Mouse (Mus musculus): ENCODE results near the gene Gm26741. TPM values are rescaled to one million over a fixed set of nuclear protein-coding genes. Genes with fewer than 3 reads are reported as not detected.
"Not testable (repeated sequence)": the region's sequence is repeated elsewhere in the genome, so short reads cannot be mapped to it uniquely, and the experiment has no call there.

Gm26741 gene
- polyA plus RNA-seq (2016; fragmentation: Nextera tagmentation; extraction: Ambion mirVana), result not detected in 2 replicates

DNA sequence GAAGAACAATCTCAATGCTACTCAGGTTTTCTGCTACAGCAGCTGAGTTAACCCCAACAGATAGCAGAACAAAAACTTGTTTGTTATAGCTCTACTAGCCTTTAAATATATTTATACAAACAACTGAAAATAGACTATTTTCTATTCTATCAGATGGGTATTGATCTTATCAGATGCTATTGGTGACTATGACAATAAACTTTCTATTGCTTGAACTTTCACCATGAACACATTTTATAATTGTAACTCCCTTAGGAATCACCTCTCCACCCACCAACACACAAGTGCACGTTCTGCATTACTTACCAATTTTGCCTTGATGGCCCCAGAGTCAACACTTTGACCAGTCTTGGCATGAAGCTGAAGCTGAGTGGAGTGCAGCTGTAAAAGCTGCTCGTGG, at the start of gene Gm26741:
TSS of gene Gm26741 (plus strand) at position 301 of the 400 bp plus-strand sequence.
- H3K4me3 ChIP-seq, result no peak within 1 kb of the TSS
- DNase-seq (ENCODE audit: low spot score), result no peak
- H3K27me3 ChIP-seq (ENCODE audit: low read depth, poor library complexity, severe bottlenecking), result no peaks in the 10 kb centered on the region
- H3K9me3 ChIP-seq (replicated peaks), result no peaks in the 10 kb centered on the region
- H3K36me3 ChIP-seq, result peaks cover 18% of the 10 kb centered on the region
- 90% methylated on average over 2 of the region's 2 CpGs for WGBS
- no peaks in the 10 kb centered on the region for H3K4me1 ChIP-seq
- no peak within 1 kb of the TSS for H3K27ac ChIP-seq (replicated peaks)

DNA sequence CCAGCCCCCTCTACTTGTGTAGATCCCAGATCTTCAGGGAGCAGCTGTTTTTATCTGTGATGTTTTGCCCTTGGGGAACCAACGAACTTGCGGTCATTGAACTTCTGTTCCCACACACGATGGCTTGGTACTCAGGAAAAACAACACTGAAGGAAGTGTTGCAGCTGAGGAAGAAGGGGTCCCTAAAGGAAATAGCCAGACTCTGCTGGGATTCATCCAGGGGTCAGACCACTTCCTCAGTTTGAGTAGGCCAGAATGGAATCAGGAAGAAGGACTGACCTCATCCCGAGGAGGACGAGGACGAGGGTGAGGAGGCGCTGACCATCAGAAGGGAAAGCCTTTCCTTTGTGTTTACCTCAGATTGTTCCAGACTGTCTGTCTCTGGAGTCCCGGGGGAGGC, 49.4 kb upstream of the Gm26741 start:
- 84% methylated on average over 8 of the region's 8 CpGs for WGBS
- H3K36me3 ChIP-seq, result peaks cover 40% of the 10 kb centered on the region
- H3K9me3 ChIP-seq (replicated peaks), result no peaks in the 10 kb centered on the region
- H3K27ac ChIP-seq (replicated peaks), result no peak overlapping the region
- DNase-seq (ENCODE audit: low spot score), result no peak
- no peaks in the 10 kb centered on the region for H3K27me3 ChIP-seq (ENCODE audit: low read depth, poor library complexity, severe bottlenecking)
- no peak overlapping the region for H3K4me3 ChIP-seq
- no peaks in the 10 kb centered on the region for H3K4me1 ChIP-seq

DNA sequence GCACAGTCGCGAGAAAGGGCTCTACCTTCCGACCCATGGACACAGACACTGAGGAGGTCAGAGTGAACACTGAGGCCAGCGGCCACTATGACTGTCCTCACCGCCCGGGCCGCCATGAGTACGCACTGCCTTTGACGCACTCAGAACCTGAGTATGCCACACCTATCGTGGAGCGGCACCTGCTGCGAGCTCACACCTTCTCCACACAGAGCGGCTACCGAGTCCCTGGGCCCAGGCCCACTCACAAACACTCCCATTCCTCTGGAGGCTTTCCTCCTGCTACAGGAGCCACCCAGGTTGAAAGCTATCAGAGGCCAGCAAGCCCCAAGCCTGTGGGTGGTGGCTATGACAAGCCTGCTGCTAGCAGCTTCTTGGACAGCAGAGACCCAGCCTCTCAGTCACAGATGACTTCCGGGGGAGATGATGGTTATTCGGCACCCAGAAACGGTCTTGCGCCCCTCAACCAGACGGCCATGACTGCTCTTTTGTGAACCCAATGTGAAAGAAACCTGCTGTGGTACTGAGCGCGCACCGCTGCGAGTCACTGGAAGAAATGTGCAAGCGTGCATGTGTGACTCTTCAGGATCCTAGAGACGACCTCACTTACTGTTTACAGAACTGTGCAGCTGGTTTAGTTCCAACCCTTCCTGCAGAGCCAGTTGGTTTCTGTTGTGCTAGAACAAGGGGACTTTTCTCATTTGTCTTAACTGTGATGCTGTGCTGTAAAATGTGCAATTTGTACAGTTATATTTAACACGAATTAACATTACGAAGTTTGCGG, 38.9 kb upstream of the Gm26741 start:
- peaks cover 39% of the 10 kb centered on the region for H3K36me3 ChIP-seq
- no peaks in the 10 kb centered on the region for H3K4me1 ChIP-seq
- 94% methylated on average over 28 of the region's 28 CpGs for WGBS
- H3K9me3 ChIP-seq (replicated peaks), result no peaks in the 10 kb centered on the region
- no peak for DNase-seq (ENCODE audit: low spot score)
- H3K4me3 ChIP-seq, result no peak overlapping the region
- H3K27me3 ChIP-seq (ENCODE audit: low read depth, poor library complexity, severe bottlenecking), result no peaks in the 10 kb centered on the region
- H3K27ac ChIP-seq (replicated peaks), result no peak overlapping the region

DNA sequence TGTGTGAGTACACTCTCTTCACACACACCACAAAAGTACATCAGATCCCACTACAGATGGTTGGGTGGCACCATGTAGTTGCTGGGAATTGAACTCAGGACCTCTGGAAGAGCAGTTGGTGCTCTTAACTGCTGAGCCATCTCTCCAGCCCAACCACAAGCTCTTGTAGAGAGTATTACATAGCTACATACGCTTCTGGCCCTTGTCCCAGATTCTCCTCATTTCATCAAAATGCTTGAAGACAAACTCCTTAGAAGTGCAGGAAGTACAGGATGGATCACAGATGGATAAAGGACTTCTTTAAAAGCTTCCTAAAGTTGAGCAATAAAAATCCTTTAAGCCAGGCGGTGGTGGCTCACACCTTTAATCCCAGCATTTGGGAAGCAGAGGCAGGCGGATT, 36.6 kb upstream of the Gm26741 start:
- Histone ChIP-seq H3K36me3 (peaks cover 35% of the 10 kb centered on the region), H3K4me3 (no peak overlapping the region), H3K27ac (replicated peaks) (no peak overlapping the region), H3K27me3 (ENCODE audit: low read depth, poor library complexity, severe bottlenecking) (no peaks in the 10 kb centered on the region), H3K9me3 (replicated peaks) (no peaks in the 10 kb centered on the region), H3K4me1 (no peaks in the 10 kb centered on the region)
- no peak for DNase-seq (ENCODE audit: low spot score)
- 97% methylated on average over 3 of the region's 3 CpGs for WGBS

DNA sequence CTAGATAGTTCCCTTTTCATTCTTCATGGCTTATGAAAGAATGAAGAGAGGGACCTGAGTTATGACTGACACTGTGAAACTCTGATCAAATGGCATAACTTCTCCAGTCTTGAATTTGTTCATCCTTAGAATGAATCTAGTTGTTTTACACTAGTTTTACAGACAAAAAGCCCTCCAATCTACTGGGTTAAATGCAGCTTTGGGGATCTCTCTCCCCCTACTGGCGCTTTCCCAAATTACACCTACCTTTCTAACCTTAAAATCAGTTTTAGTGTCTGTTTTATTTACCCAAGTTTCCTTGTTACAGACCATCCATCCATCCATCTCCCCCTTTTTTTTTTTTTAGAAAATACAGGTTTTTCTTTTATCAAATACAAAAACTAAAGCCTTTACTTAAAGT, 27.6 kb upstream of the Gm26741 start:
- no peak for DNase-seq (ENCODE audit: low spot score)
- Histone ChIP-seq H3K27ac (replicated peaks) (no peak overlapping the region), H3K27me3 (ENCODE audit: low read depth, poor library complexity, severe bottlenecking) (no peaks in the 10 kb centered on the region), H3K4me3 (no peak overlapping the region), H3K36me3 (peaks cover 6% of the 10 kb centered on the region), H3K4me1 (no peaks in the 10 kb centered on the region), H3K9me3 (replicated peaks) (no peaks in the 10 kb centered on the region)
- 2% methylated on average over 1 of the region's 1 CpGs for WGBS

DNA sequence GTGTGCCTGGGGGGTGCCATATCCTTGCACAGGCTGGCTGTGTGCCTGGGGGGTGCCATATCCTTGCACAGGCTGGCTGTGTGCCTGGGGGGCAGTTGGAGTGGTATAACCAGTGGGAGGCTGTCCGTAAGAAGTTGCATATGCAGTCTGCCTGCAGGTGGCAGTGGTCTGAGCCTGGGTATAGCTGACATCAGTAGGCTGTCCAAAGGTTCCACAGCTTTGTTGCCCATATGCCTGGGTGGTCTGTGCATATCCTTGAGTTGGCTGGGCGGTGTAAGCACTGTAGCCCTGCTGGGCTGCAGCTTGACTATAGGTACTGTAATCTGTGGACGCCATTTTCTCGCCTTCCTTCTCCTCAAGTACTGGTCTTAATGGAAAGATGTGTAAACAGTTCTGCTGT, 15.2 kb upstream of the Gm26741 start:
- not testable (repeated sequence) for H3K27me3 ChIP-seq (ENCODE audit: low read depth, poor library complexity, severe bottlenecking); H3K4me3 ChIP-seq; H3K9me3 ChIP-seq (replicated peaks); DNase-seq (ENCODE audit: low spot score); H3K27ac ChIP-seq (replicated peaks); H3K4me1 ChIP-seq
- WGBS, result 94% methylated on average over 4 of the region's 4 CpGs
- peaks cover 76% of the 10 kb centered on the region for H3K36me3 ChIP-seq

DNA sequence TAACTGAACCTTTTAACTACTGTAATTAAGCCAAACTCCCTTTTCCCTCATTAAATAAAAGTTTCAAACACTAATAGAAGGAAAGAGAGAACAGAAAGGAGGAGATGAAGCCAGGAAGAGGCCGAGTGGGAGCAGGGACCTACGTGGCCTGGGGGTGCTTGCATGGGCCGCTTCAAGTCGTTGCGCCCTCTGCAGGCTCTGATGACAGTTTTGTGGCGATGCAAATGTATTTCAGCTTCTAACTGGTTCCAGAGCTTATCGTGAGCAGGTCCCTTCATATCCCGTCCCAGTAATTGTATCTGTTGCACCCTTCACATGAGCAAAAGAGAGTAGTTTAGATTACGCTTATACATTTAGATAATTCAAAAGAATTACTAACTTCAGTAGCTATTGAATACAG, 5.4 kb upstream of the Gm26741 start:
- Histone ChIP-seq H3K9me3 (replicated peaks) (no peaks in the 10 kb centered on the region), H3K36me3 (peaks cover 56% of the 10 kb centered on the region)

DNA sequence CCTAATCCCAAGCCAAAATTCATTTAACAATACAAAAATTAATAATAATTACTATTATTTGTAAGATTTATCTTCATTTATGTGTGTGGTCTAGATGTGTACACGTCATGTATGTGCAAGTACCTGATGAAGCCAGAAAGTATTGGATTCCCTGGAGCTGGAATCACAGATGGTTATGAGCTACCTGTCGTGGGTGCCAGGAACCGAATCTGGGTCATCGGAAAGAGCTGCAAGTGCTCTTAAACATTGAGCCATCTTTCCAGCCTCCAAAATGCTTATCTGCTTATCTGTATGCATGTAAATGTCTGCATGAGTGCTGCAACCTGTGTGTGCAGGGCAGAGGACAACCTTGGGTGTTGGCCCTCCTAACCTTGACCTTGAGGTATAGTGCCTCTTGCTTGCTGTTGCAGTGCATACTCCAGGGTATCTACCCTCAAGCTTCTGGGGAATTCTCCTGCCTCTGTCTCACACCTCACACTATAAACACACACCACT, 1.7 kb downstream of the Gm26741 start:
- no peak overlapping the region for H3K4me3 ChIP-seq
- no peak for DNase-seq (ENCODE audit: low spot score)
- 93% methylated on average over 4 of the region's 4 CpGs for WGBS
- H3K27ac ChIP-seq (replicated peaks), result no peak overlapping the region
- H3K36me3 ChIP-seq, result peaks cover 17% of the 10 kb centered on the region
- H3K9me3 ChIP-seq (replicated peaks), result no peaks in the 10 kb centered on the region
- H3K4me1 ChIP-seq, result no peaks in the 10 kb centered on the region
- H3K27me3 ChIP-seq (ENCODE audit: low read depth, poor library complexity, severe bottlenecking), result no peaks in the 10 kb centered on the region

More for the DNA sequence above, 5.4 kb upstream of the Gm26741 start:
- no peak overlapping the region for H3K27ac ChIP-seq (replicated peaks)
- no peaks in the 10 kb centered on the region for H3K27me3 ChIP-seq (ENCODE audit: low read depth, poor library complexity, severe bottlenecking)
- 79% methylated on average over 9 of the region's 9 CpGs for WGBS
- H3K4me1 ChIP-seq, result no peaks in the 10 kb centered on the region
- DNase-seq (ENCODE audit: low spot score), result no peak
- H3K4me3 ChIP-seq, result no peak overlapping the region

DNA sequence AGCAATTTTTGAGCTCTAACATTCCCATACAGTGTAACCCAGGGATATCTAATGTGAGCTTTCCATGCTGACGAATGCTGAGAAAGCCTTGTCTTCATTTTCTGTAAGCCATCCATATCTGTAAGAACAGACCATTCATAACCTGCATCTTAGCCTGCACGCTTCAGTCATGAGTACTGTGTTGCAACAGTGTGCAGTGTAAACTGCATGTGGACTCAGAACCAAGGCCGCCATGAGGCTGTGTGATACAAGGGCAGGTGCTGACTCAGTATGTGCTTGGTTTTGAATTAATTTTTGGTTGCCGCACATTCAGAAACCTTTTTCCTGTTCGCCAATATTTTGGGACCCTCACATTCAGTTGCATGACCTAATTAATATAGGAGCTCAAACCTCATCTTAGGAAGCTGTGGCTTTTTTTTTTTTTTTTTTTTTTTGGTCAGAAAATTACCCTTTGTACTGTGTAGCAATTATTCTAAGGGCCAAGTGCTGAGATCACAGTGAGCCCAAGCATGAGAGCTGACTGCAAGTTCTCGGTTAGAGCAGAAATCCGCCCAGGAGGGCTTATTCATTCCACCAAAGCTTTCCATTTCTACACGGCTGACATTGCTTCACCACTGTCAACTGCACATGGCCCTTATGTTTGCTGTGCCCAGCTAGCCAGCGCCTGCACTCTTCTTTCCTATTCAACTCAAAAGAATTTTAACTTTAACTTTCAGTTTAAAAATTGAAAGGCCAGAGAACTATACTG, 2.5 kb downstream of the Gm26741 start:
- H3K27ac ChIP-seq (replicated peaks), result no peak overlapping the region
- no peaks in the 10 kb centered on the region for H3K4me1 ChIP-seq
- H3K36me3 ChIP-seq, result peaks cover 12% of the 10 kb centered on the region
- H3K27me3 ChIP-seq (ENCODE audit: low read depth, poor library complexity, severe bottlenecking), result no peaks in the 10 kb centered on the region
- H3K9me3 ChIP-seq (replicated peaks), result no peaks in the 10 kb centered on the region
- DNase-seq (ENCODE audit: low spot score), result no peak
- 89% methylated on average over 9 of the region's 9 CpGs for WGBS
- no peak overlapping the region for H3K4me3 ChIP-seq

DNA sequence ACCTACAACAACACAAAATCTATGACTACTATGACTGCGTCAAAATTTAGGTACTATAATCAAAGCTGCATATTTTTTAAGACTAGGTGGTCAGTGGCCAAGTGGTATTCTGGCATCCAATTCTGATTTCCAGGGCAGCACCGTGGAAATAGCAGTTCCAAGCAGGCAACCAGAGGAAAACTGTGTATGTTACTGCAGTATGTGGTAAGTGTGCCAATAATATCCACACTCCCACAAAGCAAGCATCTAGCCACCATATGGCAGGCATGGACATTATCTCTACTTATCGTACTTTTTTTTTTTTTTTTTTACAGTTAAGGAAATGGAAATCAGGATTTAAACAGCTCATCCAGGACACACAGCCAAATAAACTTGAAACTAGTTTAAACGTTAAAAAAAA, 9.8 kb downstream of the Gm26741 start:
- WGBS, result 95% methylated on average over 4 of the region's 4 CpGs
- Histone ChIP-seq H3K4me3 (no peak overlapping the region), H3K27me3 (ENCODE audit: low read depth, poor library complexity, severe bottlenecking) (no peaks in the 10 kb centered on the region), H3K9me3 (replicated peaks) (no peaks in the 10 kb centered on the region), H3K27ac (replicated peaks) (no peak overlapping the region), H3K4me1 (no peaks in the 10 kb centered on the region), H3K36me3 (no peaks in the 10 kb centered on the region)
- DNase-seq (ENCODE audit: low spot score), result no peak

DNA sequence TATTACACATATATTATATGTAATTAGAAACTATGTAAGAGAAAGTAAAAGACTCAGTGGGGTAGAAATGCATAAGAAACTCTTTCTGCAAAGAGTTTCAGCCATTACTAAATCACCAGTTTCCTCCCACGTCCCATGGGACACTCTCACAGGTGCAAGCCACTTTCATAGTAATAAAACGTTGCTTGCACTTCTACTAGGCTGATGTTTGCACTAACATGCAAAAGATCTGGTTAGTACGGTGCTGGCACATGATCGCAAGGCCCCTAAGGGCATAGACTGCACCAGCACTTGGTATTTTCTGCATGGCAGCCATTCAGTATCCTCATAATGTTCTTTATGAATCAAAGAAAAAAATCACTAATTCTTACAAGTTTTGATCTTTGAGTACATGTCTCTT, 15.3 kb downstream of the Gm26741 start:
- H3K9me3 ChIP-seq (replicated peaks), result no peaks in the 10 kb centered on the region
- H3K4me1 ChIP-seq, result no peaks in the 10 kb centered on the region
- H3K27me3 ChIP-seq (ENCODE audit: low read depth, poor library complexity, severe bottlenecking), result no peaks in the 10 kb centered on the region
- 88% methylated on average over 4 of the region's 4 CpGs for WGBS
- no peak overlapping the region for H3K4me3 ChIP-seq
- no peaks in the 10 kb centered on the region for H3K36me3 ChIP-seq
- no peak for DNase-seq (ENCODE audit: low spot score)
- no peak overlapping the region for H3K27ac ChIP-seq (replicated peaks)

DNA sequence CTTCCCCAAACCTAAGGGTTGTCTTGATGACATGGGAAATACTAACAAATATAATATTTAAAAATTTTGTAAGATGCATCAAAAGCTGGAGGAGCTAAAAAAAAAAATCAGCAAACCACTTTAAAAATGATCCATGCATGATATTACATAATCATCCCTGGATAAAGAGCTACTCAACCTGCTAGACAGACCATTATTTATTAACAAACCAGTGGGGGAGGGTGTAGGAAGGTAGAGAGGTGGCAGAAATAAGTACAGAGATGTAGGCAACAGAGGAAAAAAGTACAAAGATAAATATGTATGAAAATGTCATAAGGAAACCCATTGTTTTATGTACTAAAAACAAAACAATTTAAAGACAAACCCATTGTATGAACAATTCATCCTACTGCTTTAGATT, 16.1 kb downstream of the Gm26741 start:
- Histone ChIP-seq H3K27ac (replicated peaks) (no peak overlapping the region), H3K27me3 (ENCODE audit: low read depth, poor library complexity, severe bottlenecking) (no peaks in the 10 kb centered on the region), H3K9me3 (replicated peaks) (no peaks in the 10 kb centered on the region), H3K4me3 (no peak overlapping the region), H3K36me3 (no peaks in the 10 kb centered on the region), H3K4me1 (peaks cover 6% of the 10 kb centered on the region)
- DNase-seq (ENCODE audit: low spot score), result no peak

DNA sequence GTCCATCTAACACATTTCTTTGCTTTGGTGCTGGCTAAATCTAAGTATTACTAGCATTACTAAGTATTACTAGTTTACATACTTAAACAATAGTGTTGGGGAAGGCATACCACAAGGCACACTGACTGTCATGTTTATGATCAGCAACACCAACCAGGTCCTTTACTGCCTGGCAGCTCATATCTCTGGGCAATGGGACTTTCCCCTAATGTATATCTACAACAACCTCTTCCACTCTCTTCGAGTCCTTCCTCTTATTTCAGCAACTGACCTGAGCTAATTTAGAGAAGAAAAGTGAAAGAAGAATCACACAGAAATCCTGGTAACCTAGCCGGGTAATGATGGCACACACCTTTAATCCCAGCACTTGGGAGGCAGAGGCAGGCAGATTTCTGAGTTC, 17.9 kb downstream of the Gm26741 start:
- DNase-seq (ENCODE audit: low spot score), result no peak
- Histone ChIP-seq H3K9me3 (replicated peaks) (no peaks in the 10 kb centered on the region), H3K27me3 (ENCODE audit: low read depth, poor library complexity, severe bottlenecking) (no peaks in the 10 kb centered on the region), H3K27ac (replicated peaks) (no peak overlapping the region), H3K36me3 (no peaks in the 10 kb centered on the region), H3K4me3 (no peak overlapping the region), H3K4me1 (peaks cover 22% of the 10 kb centered on the region)
- 89% methylated on average over 2 of the region's 2 CpGs for WGBS

Measured in midbrain, embryonic 10.5 days (tissue).